Mouse (Mus musculus) kidney, embryonic 16.5 days (tissue): ENCODE data around the gene Hist1h2ae. TPM values are rescaled to one million over a fixed set of nuclear protein-coding genes. Genes with fewer than 3 reads are reported as not detected.

Experiments
- ATAC-seq: fragments of 200-750 bp; cut with Nextera tagmentation; 2 replicates; pipeline ENCODE4 v1.8.0; 2017; ENCODE audit warnings: moderate TSS enrichment; ENCODE audit not compliant: low FRiP score, low TSS enrichment
- H3K27ac ChIP-seq: fragments of 300-500 bp; sonication (generic); 2 replicates; pipeline ENCODE4 v1.5.1; 2014; ENCODE audit warnings: low read length
- H3K27me3 ChIP-seq: fragments of 300-500 bp; sonication (generic); 2 replicates; pipeline ENCODE4 v1.6.1; 2014; ENCODE audit warnings: low read length, control low read depth, mixed read lengths; ENCODE audit not compliant: insufficient read depth
- H3K36me3 ChIP-seq: fragments of 300-500 bp; sonication (generic); 2 replicates; pipeline ENCODE4 v1.6.1; 2014; ENCODE audit warnings: low read length, control low read depth, mixed read lengths; ENCODE audit not compliant: insufficient read depth
- H3K4me1 ChIP-seq: fragments of 300-500 bp; sonication (generic); 2 replicates; pipeline ENCODE4 v1.6.1; 2014; ENCODE audit warnings: low read length, control low read depth, mixed read lengths; ENCODE audit not compliant: insufficient read depth
- H3K4me2 ChIP-seq: fragments of 300-500 bp; sonication (generic); replicated peaks from 2 replicates; pipeline ENCODE4 v1.6.1; 2014; ENCODE audit warnings: low read depth, low read length
- H3K4me3 ChIP-seq: fragments of 300-500 bp; sonication (generic); 2 replicates; pipeline ENCODE4 v1.5.1; 2014; ENCODE audit warnings: mild to moderate bottlenecking, low read length
- H3K9ac ChIP-seq: fragments of 300-500 bp; sonication (generic); replicated peaks from 2 replicates; pipeline ENCODE4 v1.6.1; 2014; ENCODE audit warnings: low read length
- H3K9me3 ChIP-seq: fragments of 300-500 bp; sonication (generic); 2 replicates; pipeline ENCODE4 v1.6.1; 2016; ENCODE audit warnings: low read length, control low read depth
- WGBS: fragments of 180-500 bp; shearing (Covaris S2); extraction: QIAGEN DNeasy Blood & Tissue Kit; methylation state at CpG from one replicate; pipeline ENCODE4 v1.1.7; 2014; 5-methylcytosine and 5-hydroxymethylcytosine counted together
- polyA plus RNA-seq: library from polyadenylated mRNA; unstranded; fragments of >200 nt; fragmentation: Nextera tagmentation; extraction: Ambion mirVana; gene quantifications from 2 replicates; pipeline ENCODE4 v1.2.1, GENCODE M21; 2015

The Hist1h2ae gene
- polyA plus RNA-seq, 1 experiment from 2014 or later, result 57.7 TPM

GRCm38 (mm10) chr13:23532262-23533075 lies 38.6 kb downstream of the Hist1h2ae start:
- no peaks in the 10 kb centered on the region for H3K9me3 ChIP-seq
- H3K9ac ChIP-seq, result peak overlapping the region; percentile 81
- H3K36me3 ChIP-seq, result no peaks in the 10 kb centered on the region
- H3K4me3 ChIP-seq, result peak overlapping the region; percentile 61
- H3K27me3 ChIP-seq, result no peaks in the 10 kb centered on the region
- peaks cover 37% of the 10 kb centered on the region for H3K4me1 ChIP-seq
- peak overlapping the region; percentile 98 for H3K27ac ChIP-seq
- 21% methylated on average over 9 of the region's 9 CpGs for WGBS
- ATAC-seq, result no peak
- peak overlapping the region; percentile 72 for H3K4me2 ChIP-seq

- H3K4me2 ChIP-seq, result peak within 1 kb of the TSS; percentile 72
- no peaks in the 10 kb centered on the region for H3K9me3 ChIP-seq
- peak; percentile 86 for ATAC-seq
- peak within 1 kb of the TSS; percentile 81 for H3K9ac ChIP-seq
- WGBS, result under 1% methylated on average over 58 of the region's 70 CpGs
- peaks cover 30% of the 10 kb centered on the region for H3K4me1 ChIP-seq
- no peaks in the 10 kb centered on the region for H3K27me3 ChIP-seq
- H3K36me3 ChIP-seq, result no peaks in the 10 kb centered on the region
- peak within 1 kb of the TSS; percentile 98 for H3K27ac ChIP-seq
- peak within 1 kb of the TSS; percentile 61 for H3K4me3 ChIP-seq
Measured at GRCm38 (mm10) chr13:23530901-23531875, 39.8 kb downstream of the Hist1h2ae start, which contains the start of gene Hist1h4h. TSS of gene Hist1h4h (plus strand) at chr13:23531050.

- H3K9ac ChIP-seq, result peak overlapping the region; percentile 81
- peak overlapping the region; percentile 61 for H3K4me3 ChIP-seq
- H3K9me3 ChIP-seq, result no peaks in the 10 kb centered on the region
- WGBS, result under 1% methylated on average over 20 of the region's 20 CpGs
- H3K36me3 ChIP-seq, result no peaks in the 10 kb centered on the region
- H3K4me1 ChIP-seq, result peaks cover 35% of the 10 kb centered on the region
- ATAC-seq, result no peak
- peak overlapping the region; percentile 72 for H3K4me2 ChIP-seq
- peak overlapping the region; percentile 98 for H3K27ac ChIP-seq
- no peaks in the 10 kb centered on the region for H3K27me3 ChIP-seq
Measured at GRCm38 (mm10) chr13:23530181-23530900, 40.7 kb downstream of the Hist1h2ae start.

GRCm38 (mm10) chr13:23529480-23530165 lies 41.4 kb downstream of the Hist1h2ae start:
- Histone ChIP-seq H3K9ac (peak overlapping the region; percentile 81), H3K4me3 (peak overlapping the region; percentile 61), H3K4me1 (peaks cover 34% of the 10 kb centered on the region), H3K9me3 (no peaks in the 10 kb centered on the region), H3K27me3 (no peaks in the 10 kb centered on the region), H3K27ac (peak overlapping the region; percentile 98), H3K4me2 (peak overlapping the region; percentile 72), H3K36me3 (no peaks in the 10 kb centered on the region)
- WGBS, result 19% methylated on average over 2 of the region's 2 CpGs
- ATAC-seq, result no peak

- no peaks in the 10 kb centered on the region for H3K27me3 ChIP-seq
- peaks cover 29% of the 10 kb centered on the region for H3K4me1 ChIP-seq
- peak overlapping the region; percentile 16; the same call in 1 of the 2 replicates for H3K4me3 ChIP-seq
- peak overlapping the region; percentile 42 for H3K4me2 ChIP-seq
- H3K36me3 ChIP-seq, result no peaks in the 10 kb centered on the region
- H3K9me3 ChIP-seq, result no peaks in the 10 kb centered on the region
- 0 out of 2 replicates have a peak overlapping the region, but pooled peaks have one; percentile 68 for H3K27ac ChIP-seq
- 35% methylated on average over 5 of the region's 5 CpGs for WGBS
- H3K9ac ChIP-seq, result 0 out of 2 replicates have a peak overlapping the region, but pooled peaks have one; percentile 0
- ATAC-seq, result 0 out of 2 replicates have a peak, but pooled peaks have one; percentile 9
Measured at GRCm38 (mm10) chr13:23529005-23529404, 42.0 kb downstream of the Hist1h2ae start.

- peak overlapping the region; percentile 55 for H3K4me2 ChIP-seq
- peak overlapping the region; percentile 28; the same call in 1 of the 2 replicates for H3K27ac ChIP-seq
- no peaks in the 10 kb centered on the region for H3K27me3 ChIP-seq
- peak overlapping the region; percentile 63 for H3K9ac ChIP-seq
- no peaks in the 10 kb centered on the region for H3K9me3 ChIP-seq
- ATAC-seq, result no peak
- WGBS, result under 1% methylated on average over 17 of the region's 17 CpGs
- H3K4me1 ChIP-seq, result peaks cover 15% of the 10 kb centered on the region
- H3K36me3 ChIP-seq, result no peaks in the 10 kb centered on the region
- H3K4me3 ChIP-seq, result peak overlapping the region; percentile 54
Measured at GRCm38 (mm10) chr13:23526312-23526711, 44.7 kb downstream of the Hist1h2ae start.

GRCm38 (mm10) chr13:23525901-23526300 lies 45.1 kb downstream of the Hist1h2ae start:
- peak overlapping the region; percentile 54 for H3K4me3 ChIP-seq
- H3K27me3 ChIP-seq, result no peaks in the 10 kb centered on the region
- H3K4me2 ChIP-seq, result peak overlapping the region; percentile 55
- no peaks in the 10 kb centered on the region for H3K9me3 ChIP-seq
- no peak for ATAC-seq
- WGBS, result 2% methylated on average over 10 of the region's 10 CpGs
- peaks cover 15% of the 10 kb centered on the region for H3K4me1 ChIP-seq
- H3K27ac ChIP-seq, result no peak overlapping the region
- peak overlapping the region; percentile 54 for H3K9ac ChIP-seq
- H3K36me3 ChIP-seq, result no peaks in the 10 kb centered on the region

GRCm38 (mm10) chr13:23524654-23525053 lies 46.4 kb downstream of the Hist1h2ae start:
- Histone ChIP-seq H3K36me3 (no peaks in the 10 kb centered on the region), H3K4me1 (peaks cover 20% of the 10 kb centered on the region), H3K4me2 (no peak overlapping the region), H3K9ac (no peak overlapping the region), H3K9me3 (no peaks in the 10 kb centered on the region), H3K4me3 (no peak overlapping the region), H3K27me3 (no peaks in the 10 kb centered on the region), H3K27ac (no peak overlapping the region)
- WGBS, result 10% methylated on average over 5 of the region's 5 CpGs
- no peak for ATAC-seq
